Mouse (Mus musculus): ENCODE results near the gene Shd.

DNA sequence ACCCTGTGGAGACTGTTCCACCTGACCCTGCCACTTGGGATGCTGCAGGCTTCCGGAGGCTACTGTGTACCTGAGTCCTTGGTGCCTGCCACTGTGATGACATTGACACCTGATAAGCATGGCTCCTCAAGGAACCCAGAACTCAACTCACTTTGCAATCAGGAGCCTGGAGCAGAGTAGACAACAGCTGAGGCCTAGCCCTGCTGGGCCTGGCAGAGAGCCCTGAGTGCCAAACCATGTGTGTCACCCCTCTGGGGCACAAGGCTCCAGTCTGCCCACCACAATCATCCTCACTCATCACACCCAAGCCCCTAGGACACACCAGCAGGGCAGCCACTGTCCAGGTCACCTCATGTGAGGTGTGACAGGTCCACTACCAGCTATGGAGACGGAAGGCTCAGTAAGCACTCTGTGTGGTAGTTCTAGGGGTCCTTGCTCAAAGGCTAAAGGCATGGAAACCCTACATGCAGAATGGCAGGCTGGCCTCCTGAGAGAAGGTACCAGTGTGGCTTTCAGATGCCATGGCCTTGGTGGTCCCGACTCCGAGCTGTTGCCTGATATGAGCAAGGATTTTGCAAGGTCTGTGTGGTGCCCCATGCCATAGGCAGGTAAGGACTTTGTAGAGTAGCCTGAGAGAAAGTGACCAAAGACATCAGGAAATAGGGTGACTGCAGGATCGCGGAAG, 50.3 kb downstream of the Shd start:
- TF ChIP-seq POLR2A (IDR thresholded peaks at IDR 0.05; ENCODE audit: low read depth, low read length): no peak
- no peak for TF ChIP-seq CTCF (conservative IDR thresholded peaks at IDR 0.05; ENCODE audit: insufficient read depth, insufficient read length, low read depth, low read length)

All from kidney, adult 2 months (tissue).